Mouse (Mus musculus): ENCODE measurements around the gene Fam208b. TPM values are rescaled to one million over a fixed set of nuclear protein-coding genes. Genes with fewer than 3 reads are reported as not detected.

Gene Fam208b
- polyA plus RNA-seq (2014; fragmentation: Illumina TruSeq; extraction: RNeasy Lipid Tissue Mini Kit (QIAGEN cat#74804); ENCODE audit: low read depth, low replicate concordance): 41.9 TPM

GRCm38 (mm10) chr13:3610795-3611438 lies at the start of gene Fam208b:
Gene Fam208b (minus strand): TSS chr13:3611108.

GRCm38 (mm10) chr13:3633895-3634811 lies 23.2 kb upstream of the Fam208b start, which contains the start of gene Asb13:
Gene Asb13 (plus strand): TSS chr13:3634032.

DNA sequence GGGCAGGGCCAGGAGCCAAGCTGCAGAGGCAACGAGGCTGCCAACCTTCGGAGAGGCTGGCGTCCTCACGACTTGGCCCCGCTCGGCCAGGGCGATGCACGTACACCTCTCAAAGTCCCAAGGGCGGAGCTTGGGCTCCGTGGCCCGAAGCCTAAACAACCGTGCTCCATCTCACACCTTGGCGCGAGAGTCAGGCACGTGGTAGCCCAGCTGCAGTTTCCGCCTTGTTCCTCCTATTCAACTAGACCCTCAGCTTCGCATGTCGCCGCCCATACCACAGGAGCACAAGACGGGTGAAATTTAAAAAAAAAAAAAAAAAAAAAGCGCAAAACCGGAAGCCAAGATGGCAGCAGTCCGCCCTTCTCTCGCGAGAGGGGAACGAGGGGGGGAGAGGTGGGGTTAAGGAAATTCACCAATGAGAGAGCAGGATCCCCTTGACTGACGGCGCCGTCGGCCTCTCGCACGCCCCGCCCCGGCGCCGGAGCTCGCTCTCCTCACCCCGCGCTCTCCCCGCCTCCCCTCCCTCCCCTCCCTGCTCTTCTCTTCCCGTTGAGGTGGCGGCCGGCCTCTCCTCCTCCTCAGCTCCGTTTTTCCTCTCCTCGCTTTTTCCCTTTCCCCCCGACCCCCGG lies 73.2 kb downstream of the Fam208b start, which contains the start of gene Gdi2:
Gdi2 (plus strand) TSS at position 470 of the 629 bp plus-strand sequence.

Other genes starting within 250 kb of the Fam208b start
- 1,208 TPM for gene Gdi2, start 73.0 kb downstream of the Fam208b start, polyA plus RNA-seq (2014; fragmentation: Illumina TruSeq; extraction: RNeasy Lipid Tissue Mini Kit (QIAGEN cat#74804); ENCODE audit: low read depth, low replicate concordance)
- 46.9 TPM for gene Asb13, start 22.9 kb upstream of the Fam208b start, polyA plus RNA-seq (2014; fragmentation: Illumina TruSeq; extraction: RNeasy Lipid Tissue Mini Kit (QIAGEN cat#74804); ENCODE audit: low read depth, low replicate concordance)
- gene Calml3, start 193.2 kb upstream of the Fam208b start, polyA plus RNA-seq (2014; fragmentation: Illumina TruSeq; extraction: RNeasy Lipid Tissue Mini Kit (QIAGEN cat#74804); ENCODE audit: low read depth, low replicate concordance): 1.3 TPM
- gene Calm4, start 226.6 kb upstream of the Fam208b start, polyA plus RNA-seq (2014; fragmentation: Illumina TruSeq; extraction: RNeasy Lipid Tissue Mini Kit (QIAGEN cat#74804); ENCODE audit: low read depth, low replicate concordance): not detected
- gene Calm5, start 243.1 kb upstream of the Fam208b start, polyA plus RNA-seq (2014; fragmentation: Illumina TruSeq; extraction: RNeasy Lipid Tissue Mini Kit (QIAGEN cat#74804); ENCODE audit: low read depth, low replicate concordance): not detected

All from kidney, adult 10 weeks (tissue).